Mouse (Mus musculus) liver, embryonic 14.5 days (tissue): Measurements from ENCODE around the gene Echs1. TPM values are rescaled to one million over a fixed set of nuclear protein-coding genes. Genes with fewer than 3 reads are reported as not detected.

Experiments used
- ATAC-seq: fragments of 200-750 bp; cut with Nextera tagmentation; 2 replicates; pipeline ENCODE4 v1.8.0; 2017; ENCODE audit warnings: moderate number of reproducible peaks, mild to moderate bottlenecking, moderate library complexity; ENCODE audit not compliant: insufficient read depth
- DNase-seq, 3 experiments: peaks; one replicate each; pipeline ENCODE4 v3.0.0-alpha.2; 2012 to 2013; ENCODE audit warnings: low read depth in 3 of 3, low spot score in 3 of 3
- H3K27ac ChIP-seq: fragments of 300-500 bp; sonication (generic); 2 replicates; pipeline ENCODE4 v1.5.1; 2014; ENCODE audit warnings: moderate library complexity, mild to moderate bottlenecking, control low read depth, inconsistent platforms
- H3K27me3 ChIP-seq: fragments of 300-500 bp; sonication (generic); 2 replicates; pipeline ENCODE4 v1.6.1; 2014; ENCODE audit warnings: mild to moderate bottlenecking, low read length, moderate library complexity; ENCODE audit not compliant: control insufficient read depth, insufficient read depth
- H3K36me3 ChIP-seq: fragments of 300-500 bp; sonication (generic); replicated peaks from 2 replicates; pipeline ENCODE4 v1.6.1; 2014; ENCODE audit warnings: low read depth; ENCODE audit not compliant: control insufficient read depth, insufficient read depth
- H3K4me1 ChIP-seq, 2 experiments: fragments of 200-500 bp in 1 of 2; fragments of 300-500 bp in 1 of 2; sonication (generic) in 1 of 2; replicated peaks; 2 replicates each; pipeline ENCODE4 v1.6.1; 2012 to 2014; ENCODE audit warnings: antibody characterized with exemption in 1 of 2, inconsistent platforms in 1 of 2, low read length in 1 of 2; ENCODE audit not compliant: control insufficient read depth in 2 of 2, insufficient read depth in 2 of 2
- H3K4me2 ChIP-seq: fragments of 300-500 bp; sonication (generic); 2 replicates; pipeline ENCODE4 v1.6.1; 2014; ENCODE audit warnings: low read depth, mild to moderate bottlenecking, control low read depth, moderate library complexity
- H3K4me3 ChIP-seq, 2 experiments: fragments of 200-500 bp in 1 of 2; fragments of 300-500 bp in 1 of 2; sonication (generic) in 1 of 2; 2 replicates each; pipeline ENCODE4 v1.5.1; 2012 to 2014; ENCODE audit warnings: low read depth in 2 of 2, low read length in 2 of 2, mild to moderate bottlenecking in 2 of 2, control low read depth in 1 of 2, inconsistent platforms in 1 of 2, moderate library complexity in 1 of 2; ENCODE audit not compliant: insufficient read depth in 1 of 2
- H3K9ac ChIP-seq: fragments of 300-500 bp; sonication (generic); replicated peaks from 2 replicates; pipeline ENCODE4 v1.6.1; 2014; ENCODE audit warnings: mild to moderate bottlenecking, control low read depth, moderate library complexity
- H3K9me3 ChIP-seq: fragments of 300-500 bp; sonication (generic); 2 replicates; pipeline ENCODE4 v1.6.1; 2016; ENCODE audit warnings: low read length, mixed read lengths; ENCODE audit not compliant: control insufficient read depth
- CTCF ChIP-seq: IDR thresholded peaks from 2 replicates; pipeline ENCODE4 v1.5.1; 2016; ENCODE audit warnings: antibody characterized with exemption, low read depth, control low read depth
- EP300 ChIP-seq: IDR thresholded peaks from 2 replicates; pipeline ENCODE4 v1.6.1; 2016; ENCODE audit warnings: antibody characterized with exemption, low read depth
- WGBS: fragments of 180-500 bp; shearing (Covaris S2); extraction: QIAGEN DNeasy Blood & Tissue Kit; methylation state at CpG from one replicate; pipeline ENCODE4 v1.1.7; 2014; ENCODE audit not compliant: insufficient replicate concordance; 5-methylcytosine and 5-hydroxymethylcytosine counted together
- polyA plus RNA-seq, 2 experiments: library from polyadenylated mRNA; depleted of rRNA in 1 of 2; stranded (reverse) in 1 of 2; unstranded in 1 of 2; fragments of >200 nt; fragmentation: Nextera tagmentation in 1 of 2; extraction: Ambion mirVana in 1 of 2; gene quantifications; 2 replicates each; pipeline versions ENCODE4 v1.2.1 to v1.2.3; 2012 to 2014

Gene Echs1
- polyA plus RNA-seq, 2 experiments, result 45.7 to 97.2 TPM

DNA sequence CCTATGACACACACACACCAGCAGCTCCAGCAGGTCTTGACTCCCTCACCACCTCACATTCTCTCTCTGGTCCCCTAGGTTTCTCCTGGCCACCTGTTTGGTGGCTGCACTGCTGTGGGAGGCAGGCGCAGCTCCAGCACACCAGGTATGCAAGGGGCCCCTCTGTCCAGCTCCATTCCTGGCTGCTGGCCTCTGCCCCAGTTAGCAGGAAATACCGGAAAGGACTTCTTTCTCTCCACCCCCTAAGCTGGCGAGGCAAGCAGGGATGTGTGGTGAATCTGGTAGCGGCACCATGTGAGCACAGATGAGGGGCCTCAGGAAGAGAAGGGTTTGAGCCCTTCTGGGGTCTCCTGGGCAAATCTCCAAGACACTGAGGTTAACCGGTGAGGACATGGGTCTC, 21.3 kb downstream of the Echs1 start:
- Histone ChIP-seq H3K27me3 (no peaks in the 10 kb centered on the region), H3K27ac (no peak overlapping the region), H3K36me3 (no peaks in the 10 kb centered on the region), H3K4me1 (no peaks in the 10 kb centered on the region), H3K9me3 (no peaks in the 10 kb centered on the region), H3K4me3 (no peak overlapping the region), H3K4me2 (no peak overlapping the region), H3K9ac (no peak overlapping the region)
- 56% methylated on average over 5 of the region's 5 CpGs for WGBS
- DNase-seq, result no peak
- TF ChIP-seq EP300, result no peak
- no peak for ATAC-seq

DNA sequence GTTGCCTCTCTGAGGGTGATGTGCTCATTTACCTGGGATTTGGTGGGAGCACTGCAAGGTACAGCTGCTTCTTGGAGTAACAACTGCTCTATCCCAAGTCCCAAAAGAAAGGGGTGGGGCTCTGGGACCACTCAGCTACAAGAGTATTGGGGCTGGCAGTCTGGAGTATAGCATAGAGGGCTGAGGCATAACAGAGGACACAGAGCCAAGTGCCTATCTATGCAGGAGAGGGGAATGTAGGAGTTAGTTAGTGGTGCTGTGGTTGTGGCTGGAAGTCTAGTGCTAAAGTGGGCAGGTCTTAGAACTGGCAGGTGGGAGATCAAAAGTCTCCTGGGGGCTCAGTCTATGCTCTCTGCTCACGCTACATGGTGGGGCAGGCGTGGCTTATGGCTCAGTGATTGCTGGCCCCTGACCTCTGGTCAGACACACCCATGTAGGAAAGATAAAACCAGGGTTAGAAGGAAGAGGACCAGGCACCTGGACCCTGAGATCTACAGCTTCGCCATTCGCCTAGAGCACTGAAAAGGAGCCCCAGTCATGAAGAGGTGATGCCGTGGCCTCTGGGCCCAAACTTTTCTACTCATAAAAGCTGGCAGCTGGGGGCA, 23.2 kb downstream of the Echs1 start, which contains the start of gene Prap1:
Gene Prap1 (plus strand): TSS at position 472 of the 605 bp plus-strand sequence.
- no peak for DNase-seq
- H3K9ac ChIP-seq, result no peak within 1 kb of the TSS
- H3K4me1 ChIP-seq, result no peaks in the 10 kb centered on the region
- no peak within 1 kb of the TSS for H3K4me3 ChIP-seq
- no peak within 1 kb of the TSS for H3K27ac ChIP-seq
- WGBS, result 51% methylated on average over 5 of the region's 5 CpGs
- TF ChIP-seq EP300 (no peak), CTCF (no peak)
- no peaks in the 10 kb centered on the region for H3K36me3 ChIP-seq
- no peaks in the 10 kb centered on the region; the same call in 1 of the 2 replicates for H3K27me3 ChIP-seq
- H3K9me3 ChIP-seq, result no peaks in the 10 kb centered on the region
- no peak within 1 kb of the TSS for H3K4me2 ChIP-seq
- no peak for ATAC-seq

DNA sequence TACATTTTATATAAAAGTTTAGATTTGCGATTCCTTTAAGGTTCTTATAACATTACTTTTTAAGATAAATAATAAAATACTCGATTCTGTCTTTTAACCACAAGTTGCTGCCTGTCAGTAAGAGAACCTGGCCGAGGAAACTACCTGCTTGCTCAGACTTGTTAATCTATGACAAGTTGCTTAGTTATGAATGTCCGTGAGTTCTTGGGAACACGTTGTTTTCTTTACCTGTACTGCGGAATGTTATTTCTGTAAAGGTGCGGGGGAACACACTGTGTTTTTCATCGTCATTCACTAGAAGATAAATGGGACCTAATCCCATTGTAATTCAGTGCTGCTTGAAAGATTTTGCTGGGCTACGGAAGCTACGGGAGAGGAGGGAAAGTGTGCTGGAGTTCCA, 25.7 kb downstream of the Echs1 start:
- Histone ChIP-seq H3K4me3 (no peak overlapping the region), H3K27ac (no peak overlapping the region), H3K9ac (no peak overlapping the region), H3K27me3 (no peaks in the 10 kb centered on the region; the same call in 1 of the 2 replicates), H3K9me3 (no peaks in the 10 kb centered on the region), H3K36me3 (no peaks in the 10 kb centered on the region), H3K4me1 (no peaks in the 10 kb centered on the region), H3K4me2 (no peak overlapping the region)
- 65% methylated on average over 10 of the region's 10 CpGs for whole genome bisulfite sequencing
- ATAC-seq (no peak), DNase-seq (no peak)
- no peak for TF ChIP-seq EP300
- TF ChIP-seq CTCF, result no peak

DNA sequence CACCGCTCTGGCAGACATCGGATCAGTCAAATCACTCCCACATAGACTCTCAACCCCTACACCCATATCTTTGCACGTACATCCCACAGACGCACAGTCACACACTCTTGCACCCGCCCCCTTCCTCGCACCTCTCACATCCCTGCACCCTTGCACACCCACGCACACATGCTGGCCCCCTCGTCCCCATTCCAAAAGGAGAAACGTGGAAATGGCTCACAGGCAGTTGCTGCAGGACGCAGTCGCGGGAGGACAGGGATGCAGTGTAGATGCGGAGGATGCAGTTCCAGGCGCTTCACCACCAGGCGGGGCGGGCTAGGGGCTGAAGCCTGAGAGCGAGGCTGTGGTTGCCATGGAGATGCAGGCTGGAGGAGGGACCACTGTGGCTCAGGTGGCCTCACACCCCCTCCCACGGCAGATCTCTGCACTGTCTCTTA, 34.0 kb downstream of the Echs1 start, which contains the start of gene Caly:
Gene Caly (minus strand): TSS at position 307 of the 437 bp plus-strand sequence.
- Histone ChIP-seq H3K27ac (no peak within 1 kb of the TSS), H3K4me1 (no peaks in the 10 kb centered on the region), H3K4me3 (no peak within 1 kb of the TSS), H3K4me2 (no peak within 1 kb of the TSS), H3K9ac (no peak within 1 kb of the TSS), H3K36me3 (no peaks in the 10 kb centered on the region), H3K9me3 (no peaks in the 10 kb centered on the region), H3K27me3 (peaks cover 33% of the 10 kb centered on the region)
- peak; percentile 37; the same call in 1 of the 2 replicates for ATAC-seq
- no peak for DNase-seq
- TF ChIP-seq CTCF, result peak; percentile 50
- no peak for TF ChIP-seq EP300
- WGBS, result 7% methylated on average over 18 of the region's 18 CpGs

DNA sequence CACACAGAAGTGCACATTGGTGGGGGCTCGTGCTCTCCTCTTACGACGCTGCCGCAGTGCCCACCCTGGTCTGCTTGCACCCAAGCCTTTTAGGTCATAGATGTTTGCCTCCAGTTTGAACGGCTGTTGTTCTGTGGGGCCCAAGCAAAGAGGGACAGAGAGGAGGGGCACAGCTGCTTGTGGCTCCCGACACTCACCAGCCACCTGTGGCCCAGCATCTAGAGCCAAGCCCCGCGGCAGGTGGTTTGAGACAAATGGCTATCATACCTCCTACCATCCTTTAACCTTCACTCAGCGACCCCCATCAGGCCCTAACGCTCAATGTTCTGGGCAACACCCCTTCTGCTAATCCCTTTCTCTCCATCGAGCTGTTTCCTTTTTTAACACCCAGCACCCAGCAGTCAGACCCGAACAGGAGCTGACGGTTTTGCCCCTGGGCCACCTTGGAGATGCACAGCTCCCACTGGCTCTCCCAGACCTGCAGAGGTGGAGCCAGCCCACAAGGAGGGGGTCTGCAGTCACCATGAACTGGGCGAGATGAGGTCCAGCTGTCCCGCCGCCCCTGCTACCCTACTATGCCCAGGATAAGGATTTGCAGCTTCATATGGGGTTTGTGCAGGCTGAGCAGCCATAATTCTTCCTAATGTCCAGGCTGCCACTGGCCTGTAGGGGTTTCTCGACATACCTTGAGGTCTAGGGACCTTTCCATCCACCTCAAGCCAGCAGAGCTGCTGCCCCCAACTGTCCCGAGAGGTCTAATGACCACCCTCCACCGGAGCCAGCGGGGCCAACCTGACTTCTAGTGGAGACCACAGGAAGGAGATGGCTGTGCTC, 34.7 kb downstream of the Echs1 start:
- Histone ChIP-seq H3K27me3 (peaks cover 33% of the 10 kb centered on the region), H3K4me2 (no peak overlapping the region), H3K36me3 (no peaks in the 10 kb centered on the region), H3K4me3 (no peak overlapping the region), H3K9ac (no peak overlapping the region), H3K4me1 (no peaks in the 10 kb centered on the region), H3K9me3 (no peaks in the 10 kb centered on the region), H3K27ac (no peak overlapping the region)
- TF ChIP-seq EP300 (no peak), CTCF (no peak)
- DNase-seq (no peak), ATAC-seq (no peak)
- WGBS, result 24% methylated on average over 20 of the region's 20 CpGs
